Mouse (Mus musculus) erythroblast, embryonic 14.5 days (primary cell): ENCODE measurements around the gene Fgg.

Source experiments
- GATA1 ChIP-seq: IDR thresholded peaks from 2 replicates; pipeline ENCODE4 v1.6.1; 2012; ENCODE audit warnings: low read length, inconsistent platforms, mixed read lengths
- TAL1 ChIP-seq: IDR thresholded peaks from 3 replicates; pipeline ENCODE4 v1.6.1; 2012; ENCODE audit warnings: low read length, inconsistent platforms, mixed read lengths

DNA sequence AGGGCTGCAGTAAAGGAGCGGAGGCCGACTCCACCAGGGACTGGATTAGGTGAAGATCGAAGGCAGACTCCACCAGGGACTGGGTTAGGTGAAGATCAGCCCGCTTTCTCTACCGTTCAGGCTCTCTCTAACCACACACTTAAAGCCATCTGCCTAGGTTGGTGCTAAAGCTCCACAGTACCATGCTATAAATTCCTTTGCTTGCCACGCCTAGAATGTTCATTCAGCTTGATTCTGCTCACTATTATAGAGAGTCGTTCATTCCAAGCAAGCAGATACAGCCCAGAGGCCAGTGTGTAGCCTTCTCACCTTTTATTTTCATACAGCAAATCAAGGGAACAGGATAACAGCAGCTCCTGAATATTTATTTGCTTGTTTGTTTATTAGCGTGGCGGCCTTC is 7.5 kb upstream of the Fgg start:
- TF ChIP-seq TAL1 = no peak
- TF ChIP-seq GATA1 = no peak
